Mouse (Mus musculus): ENCODE measurements at regions not wholly inside any gene's neighbourhood (a gene's known extent, or its start where the extent isn't known, plus 50 kb on each side); places are given as distances from the start of the nearest gene placed in this dataset.

- TF ChIP-seq USF1 (IDR thresholded peaks at IDR 0.05; ENCODE audit: low read depth, low read length) (no peak), UBTF (IDR thresholded peaks at IDR 0.05; ENCODE audit: low read depth, low read length) (no peak), TCF12 (IDR thresholded peaks at IDR 0.05; ENCODE audit: low read depth, low read length) (no peak), SIN3A (IDR thresholded peaks at IDR 0.05; ENCODE audit: low read length) (no peak)
These were observed 569.9 kb upstream of the Gm10800 start for GRCm38 (mm10) chr2:99236968-99237367.
